Mouse (Mus musculus) left cerebral cortex, adult 2 months (tissue): ENCODE measurements around the gene Alg9. TPM values are rescaled to one million over a fixed set of nuclear protein-coding genes. Genes with fewer than 3 reads are reported as not detected.

Source experiments
- DNase-seq, 2 experiments: peaks; one replicate each; pipeline ENCODE4 v3.0.0; 2021 to 2022; ENCODE audit warnings: low spot score in 2 of 2, mixed read lengths in 1 of 2; ENCODE audit errors: extremely low spot score in 1 of 2
- H3K27ac ChIP-seq: fragments of 200-600 bp; 2 replicates; pipeline ENCODE4 v1.8.1; 2022
- H3K4me3 ChIP-seq: fragments of 200-600 bp; 2 replicates; pipeline ENCODE4 v1.8.1; 2022
- CTCF ChIP-seq: fragments of 200-600 bp; IDR thresholded peaks from 2 replicates; pipeline ENCODE4 v1.8.1; 2022; ENCODE audit warnings: antibody characterized with exemption, mild to moderate bottlenecking, moderate library complexity
- intact Hi-C: fragments of 180-260 bp; cut with DNase I; formaldehyde crosslinking; loops from one replicate; pipeline ENCODE4 v1.15.1; 2025
- long read RNA-seq, 2 experiments: library from polyadenylated mRNA; stranded (forward); transcript quantifications; one replicate each; pipeline ENCODE4 v2.0.0; 2021; ENCODE audit warnings: borderline mapping rate in 2 of 2
- total RNA-seq, 2 experiments: library from RNA; stranded (reverse); gene quantifications; 2 replicates each; pipeline ENCODE4 v1.2.3; 2021

Alg9 gene
- 10 to 100 TPM; 25.4 to 26.7 TPM for total RNA-seq
- long read RNA-seq, experiment 1, transcript Alg9-201 (15 exons, 2,873 nt): major isoform, 17 of 30 reads
- long read RNA-seq, experiment 1, partial matches to known transcripts: 2 of 30 reads
- long read RNA-seq, experiment 1, other reads (novel, unspliced or antisense): 8 of 30 reads
- long read RNA-seq, experiment 2, transcript Alg9-201 (15 exons, 2,873 nt): major isoform, 14 of 28 reads
- long read RNA-seq, experiment 2, partial matches to known transcripts: 2 of 28 reads
- long read RNA-seq, experiment 2, other reads (novel, unspliced or antisense): 9 of 28 reads

GRCm38 (mm10) chr9:50774991-50775612, at the start of gene Alg9, which contains the start of gene 1110032A03Rik:
TSS of gene Alg9 (plus strand) at chr9:50775019.
TSS of gene 1110032A03Rik (minus strand) at chr9:50775520.
- intact Hi-C loops: no loop called here
- Histone ChIP-seq H3K27ac (peak within 1 kb of the TSS; percentile 90), H3K4me3 (peak within 1 kb of the TSS; percentile 68)
- TF ChIP-seq CTCF: no peak; the same call in 1 of the 2 replicates
- peak; percentile 88 to 89 for DNase-seq

DNA sequence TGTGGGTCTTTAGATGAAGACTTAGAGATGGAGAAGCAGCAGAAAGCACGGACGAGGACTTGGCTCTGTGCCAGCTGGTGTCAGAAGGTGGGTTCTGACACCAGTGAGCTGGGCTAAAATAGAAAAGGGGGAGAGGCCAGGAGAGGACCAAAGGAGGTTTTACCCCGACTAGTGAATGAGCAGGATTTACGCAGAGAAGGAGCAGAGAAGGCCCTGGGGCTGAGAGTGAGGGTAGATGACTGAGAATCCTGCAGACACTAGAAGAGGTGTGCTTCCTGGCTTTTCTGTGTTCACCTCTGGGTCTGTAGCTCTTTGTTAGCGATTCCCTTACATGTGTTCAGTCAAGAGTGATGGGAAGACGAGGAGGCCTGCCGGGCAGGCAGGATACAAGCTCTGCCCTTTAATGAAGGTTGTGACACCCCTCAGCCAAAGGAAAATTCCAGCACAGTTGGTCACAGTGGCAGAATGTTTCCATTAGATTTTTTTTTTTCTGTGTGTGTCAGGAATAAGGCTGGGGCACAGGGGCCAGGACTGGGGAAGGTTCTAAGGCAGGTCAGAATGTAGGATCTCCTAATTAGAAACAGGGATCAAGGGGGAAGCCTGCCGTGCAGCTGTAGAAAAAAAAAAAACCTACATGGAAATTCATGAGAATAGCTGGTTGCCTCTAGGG, 48.8 kb upstream of the Alg9 start:
- no peak overlapping the region for H3K27ac ChIP-seq
- DNase-seq: no peak
- H3K4me3 ChIP-seq: no peak overlapping the region
- intact Hi-C loops: loop anchor here (2.0 to 5.0 kb wide), 2 partner anchors 27 to 41 kb away; partner anchors contain the start of gene Fdxacb1
- TF ChIP-seq CTCF: no peak

GRCm38 (mm10) chr9:50727171-50727924, 47.5 kb upstream of the Alg9 start:
- no peak for TF ChIP-seq CTCF
- peak overlapping the region; percentile 84 for H3K27ac ChIP-seq
- DNase-seq: peak; percentile 67 to 75
- peak overlapping the region; percentile 56 for H3K4me3 ChIP-seq
- intact Hi-C loops: loop anchor here (2.0 to 5.0 kb wide), 2 partner anchors 29 to 40 kb away; partner anchors contain the start of gene Fdxacb1

DNA sequence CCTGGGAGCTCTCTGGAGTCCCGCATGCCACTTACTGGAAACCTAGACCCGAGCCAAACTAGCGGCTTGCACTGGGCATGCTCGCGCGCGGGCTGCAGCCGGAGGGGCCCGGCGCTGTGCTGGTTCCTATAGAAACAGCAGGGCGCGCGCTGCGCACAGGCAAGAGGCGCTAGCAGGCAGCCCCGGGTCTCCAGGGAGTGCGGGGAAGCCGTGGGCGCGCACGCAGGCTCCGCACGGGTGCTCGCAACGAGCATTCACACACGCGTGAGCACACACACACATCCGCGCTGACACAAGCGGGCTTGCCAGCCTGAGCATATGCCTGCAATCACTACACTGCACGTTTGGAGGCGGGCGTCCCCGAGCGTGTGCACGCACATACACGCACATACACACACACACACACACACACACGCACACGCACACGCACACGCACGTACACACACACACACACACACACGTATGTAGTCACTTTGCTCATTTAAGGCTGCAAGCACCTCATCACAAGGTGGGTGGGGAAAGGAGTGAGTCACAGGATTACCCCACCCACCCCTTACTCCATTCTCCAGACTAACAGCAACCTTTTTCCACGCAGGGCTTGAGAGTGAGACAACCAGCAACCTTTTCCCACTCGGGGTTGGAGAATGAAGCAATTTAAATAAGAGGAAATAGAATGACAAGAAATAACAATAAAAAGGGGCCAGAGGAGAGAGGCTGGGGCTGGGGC, 46.7 kb upstream of the Alg9 start:
- peak; percentile 83 to 88 for DNase-seq
- Histone ChIP-seq H3K27ac (peak overlapping the region; percentile 84), H3K4me3 (peak overlapping the region; percentile 56)
- intact Hi-C loops: loop anchor here (2.0 to 5.0 kb wide), 2 partner anchors 29 to 39 kb away; partner anchors contain the start of gene Fdxacb1
- TF ChIP-seq CTCF: peak; percentile 4

DNA sequence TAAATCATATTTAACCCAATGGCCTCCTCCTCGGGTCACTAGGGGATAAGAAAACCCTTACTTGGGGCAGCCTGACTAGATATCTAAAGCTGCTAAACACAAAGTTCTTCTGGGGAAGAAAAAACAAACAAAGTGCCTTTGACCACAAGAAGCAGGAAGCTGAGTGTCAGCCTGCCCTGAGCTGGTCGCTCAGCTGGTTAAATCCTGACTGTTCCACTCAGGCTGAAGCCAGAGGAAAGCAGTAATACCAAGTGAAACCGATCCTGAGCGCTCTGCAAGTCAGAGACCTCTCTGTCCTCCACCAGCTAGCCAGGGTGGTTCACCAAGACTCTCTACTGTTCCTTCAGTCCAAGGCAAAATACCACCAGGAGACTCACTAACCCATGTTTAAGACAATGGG, 45.2 kb upstream of the Alg9 start:
- H3K4me3 ChIP-seq: no peak overlapping the region
- intact Hi-C loops: loop anchor here (5.0 kb wide), 1 partner anchor 38 kb away; the partner anchor contains the start of gene Fdxacb1
- TF ChIP-seq CTCF: no peak
- no peak overlapping the region for H3K27ac ChIP-seq
- no peak for DNase-seq

- no peak for DNase-seq
- no peak overlapping the region for H3K27ac ChIP-seq
- H3K4me3 ChIP-seq: no peak overlapping the region
- intact Hi-C loops: no loop called here
- no peak for TF ChIP-seq CTCF
Observed at GRCm38 (mm10) chr9:50732560-50732959, 42.3 kb upstream of the Alg9 start.

DNA sequence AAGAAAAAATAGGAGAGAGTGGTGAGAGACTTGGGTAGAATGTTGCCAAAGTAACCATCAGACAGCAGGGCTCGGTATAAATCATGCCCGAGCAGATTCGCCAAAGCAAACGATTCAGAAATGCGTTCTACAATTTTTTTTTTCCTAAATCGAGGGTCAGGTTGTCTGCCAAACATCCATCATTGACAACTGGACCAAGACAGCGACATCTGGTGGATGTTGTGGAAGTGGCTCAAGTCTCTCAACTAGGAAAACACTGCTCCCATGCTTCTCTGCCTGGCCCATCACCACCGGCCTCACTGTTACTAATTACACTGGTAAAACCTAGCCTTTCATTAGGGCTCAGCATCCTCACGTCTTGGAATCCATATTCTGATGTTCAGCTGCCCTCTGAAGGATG, 39.8 kb upstream of the Alg9 start:
- DNase-seq: peak; percentile 43 to 46
- peak; percentile 83 for TF ChIP-seq CTCF
- intact Hi-C loops: loop anchor here (2.0 kb wide), 2 partner anchors 26 to 36 kb away; no protein-coding TSS in a partner anchor
- Histone ChIP-seq H3K27ac (no peak overlapping the region), H3K4me3 (no peak overlapping the region)

DNA sequence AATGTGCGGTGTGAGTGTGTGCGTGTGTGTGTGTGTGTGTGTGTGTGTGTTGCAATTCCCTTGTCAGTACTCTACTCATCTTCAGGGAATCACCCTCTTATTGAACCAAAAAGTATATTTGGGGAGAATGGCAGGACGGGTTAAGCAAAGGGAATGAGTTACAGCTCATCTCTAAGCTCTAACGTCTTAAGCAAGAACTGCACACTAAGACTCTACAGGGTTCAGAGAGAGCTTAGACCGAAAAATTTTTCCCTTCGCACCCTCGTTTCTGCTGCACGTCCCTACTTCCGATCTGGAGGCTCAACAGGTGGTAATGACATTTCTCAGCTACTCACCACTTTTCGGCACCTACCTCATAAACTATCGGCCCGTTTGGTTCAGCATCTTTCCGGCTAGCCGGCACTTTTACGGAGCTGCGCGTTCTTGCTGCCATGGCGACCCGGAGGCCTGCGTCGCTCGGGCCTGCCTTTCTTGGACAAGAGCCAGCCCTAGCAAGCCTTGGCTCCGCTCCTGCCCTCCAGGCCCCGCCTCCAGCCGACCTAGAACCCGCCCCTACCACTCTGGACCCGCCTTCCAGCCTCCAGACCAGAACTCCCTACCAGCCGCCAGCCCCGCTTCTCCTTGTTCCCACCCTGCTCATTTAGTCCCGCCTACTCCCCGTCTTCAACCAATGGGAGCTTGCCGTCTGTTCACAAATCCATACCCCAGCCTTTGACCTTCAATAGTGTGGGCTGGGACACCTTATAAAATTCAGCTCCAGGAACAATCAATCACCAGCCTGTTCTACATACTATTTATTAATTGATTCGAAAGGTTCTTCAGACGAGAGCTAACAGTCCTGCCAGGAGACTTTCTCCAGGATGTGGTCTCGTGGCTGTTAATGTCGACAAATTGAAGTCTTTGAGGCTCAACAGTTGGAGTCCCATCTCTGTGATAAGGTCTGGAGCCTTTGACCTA, 35.6 kb upstream of the Alg9 start, which contains the start of gene Dixdc1:
Gene Dixdc1, minus strand, starts transcription at position 604 of the 957 bp plus-strand sequence.
- Histone ChIP-seq H3K27ac (no peak within 1 kb of the TSS), H3K4me3 (peak within 1 kb of the TSS; percentile 49)
- TF ChIP-seq CTCF: no peak
- intact Hi-C loops: no loop called here
- DNase-seq: peak; percentile 87 to 91

DNA sequence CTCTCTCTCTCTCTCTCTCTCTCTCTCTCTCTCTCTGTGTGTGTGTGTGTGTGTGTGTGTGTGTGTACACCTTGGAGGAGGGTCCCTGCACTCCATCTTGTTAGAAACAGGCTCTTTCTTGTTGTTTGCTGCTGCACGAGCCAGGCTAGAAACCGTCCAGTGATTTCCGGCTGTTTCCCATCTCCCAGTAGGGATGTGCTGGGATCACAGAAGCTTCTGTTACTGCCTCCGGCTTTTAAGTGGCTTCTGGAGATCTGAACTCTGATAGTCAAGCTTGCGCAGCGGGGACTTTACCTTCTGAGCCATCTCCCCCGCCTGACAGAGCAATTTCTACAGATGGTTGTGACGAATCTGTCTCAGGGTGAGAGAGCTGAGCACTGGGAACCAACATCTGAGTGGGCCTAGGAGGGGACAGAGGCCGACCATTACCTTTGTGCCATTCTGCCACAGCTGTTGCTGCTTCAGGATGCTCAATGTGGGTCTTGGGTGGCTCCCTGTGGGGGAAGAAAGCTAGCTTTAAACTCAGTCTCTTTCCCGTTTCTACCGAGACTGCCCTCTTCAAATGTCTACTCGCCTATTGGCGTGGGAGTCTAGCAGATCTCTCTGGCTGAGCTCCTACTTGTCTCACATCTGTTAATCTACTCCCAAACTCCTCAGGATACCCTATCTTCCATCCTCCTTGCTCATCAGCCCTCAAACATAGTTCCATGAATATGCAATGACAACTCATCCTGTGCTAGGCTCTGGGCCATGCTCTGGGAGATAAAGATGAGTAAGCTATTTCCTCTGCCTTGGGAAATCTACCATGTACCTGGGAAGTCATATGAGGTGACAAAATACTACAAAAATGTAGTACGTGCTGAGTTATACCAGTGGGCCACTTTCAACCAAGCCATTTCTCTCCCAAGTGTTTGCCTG, 33.7 kb upstream of the Alg9 start:
- no peak overlapping the region for H3K27ac ChIP-seq
- intact Hi-C loops: no loop called here
- DNase-seq: no peak
- H3K4me3 ChIP-seq: no peak overlapping the region
- no peak for TF ChIP-seq CTCF
